Mouse (Mus musculus) liver, postnatal 0 days (tissue): ENCODE measurements around the gene Sorcs2.

Source experiments
- CTCF ChIP-seq: sonication (generic); IDR thresholded peaks from 2 replicates; pipeline ENCODE4 v1.5.1; 2016; ENCODE audit warnings: antibody characterized with exemption, low read depth
- EP300 ChIP-seq: IDR thresholded peaks from 2 replicates; pipeline ENCODE4 v1.6.1; 2016; ENCODE audit warnings: antibody characterized with exemption, low read depth, mild to moderate bottlenecking

GRCm38 (mm10) chr5:35971841-35972578 is 425.9 kb downstream of the Sorcs2 start:
- TF ChIP-seq CTCF (peak; percentile 89), EP300 (no peak)
